8 mouse cellular contexts compared by ENCODE assay signal in genomic region chr4:126203336-126203895, GRCm38 (mm10). TPM values are rescaled to one million over a fixed set of nuclear protein-coding genes. Genes with fewer than 3 reads are reported as not detected.
DNase-seq lines count a peak whose midpoint lies in the region; ATAC-seq and TF ChIP-seq lines count a peak whose summit lies in the region.

No protein-coding gene starts in this region.

- H3K4me1 ChIP-seq in kidney, embryonic 15.5 days = peaks cover 40% of the 10 kb centered on the region
- H3K4me1 ChIP-seq in brown adipose tissue, adult 24 weeks (ENCODE audit: control insufficient read depth, insufficient read depth, insufficient read length, low read length) = peaks cover 12% of the 10 kb centered on the region
- H3K4me1 ChIP-seq in hindbrain, embryonic 15.5 days (replicated peaks) = peaks cover 40% of the 10 kb centered on the region
- H3K4me1 ChIP-seq in midbrain, postnatal 0 days (ENCODE audit: insufficient read depth, low read length) = 0 out of 2 replicates have a peak, but pooled peaks cover 3% of the 10 kb centered on the region

- 65% methylated on average over 10 of the region's 10 CpGs for WGBS in kidney, embryonic 15.5 days
- WGBS in hindbrain, embryonic 15.5 days = 77% methylated on average over 10 of the region's 10 CpGs
- WGBS in midbrain, postnatal 0 days = 69% methylated on average over 10 of the region's 10 CpGs

- H3K9ac ChIP-seq in kidney, embryonic 15.5 days = peak overlapping the region; percentile 35
- H3K9ac ChIP-seq in hindbrain, embryonic 15.5 days = peak overlapping the region; percentile 47
- peak overlapping the region; percentile 48; the same call in 1 of the 2 replicates for H3K9ac ChIP-seq in midbrain, postnatal 0 days (replicated peaks; ENCODE audit: low read length, poor library complexity, severe bottlenecking)

- peak overlapping the region; percentile 61 for H3K4me2 ChIP-seq in kidney, embryonic 15.5 days
- peak overlapping the region; percentile 60 for H3K4me2 ChIP-seq in hindbrain, embryonic 15.5 days
- peak overlapping the region; percentile 49 for H3K4me2 ChIP-seq in midbrain, postnatal 0 days (ENCODE audit: low read depth, low read length, poor library complexity, severe bottlenecking)

- H3K27ac ChIP-seq in kidney, embryonic 15.5 days = peak overlapping the region; percentile 97
- peak overlapping the region; percentile 100 for H3K27ac ChIP-seq in brown adipose tissue, adult 24 weeks (replicated peaks; ENCODE audit: low read depth, low read length)
- H3K27ac ChIP-seq in hindbrain, embryonic 15.5 days (replicated peaks) = peak overlapping the region; percentile 96
- H3K27ac ChIP-seq in midbrain, postnatal 0 days (ENCODE audit: low read depth, low read length) = peak overlapping the region; percentile 92

- peak overlapping the region; percentile 65 for H3K4me3 ChIP-seq in kidney, embryonic 15.5 days (replicated peaks)
- peak overlapping the region; percentile 60 for H3K4me3 ChIP-seq in brown adipose tissue, adult 24 weeks (ENCODE audit: insufficient read depth, low read depth, low read length)
- H3K4me3 ChIP-seq in hindbrain, embryonic 15.5 days = peak overlapping the region; percentile 83
- peak overlapping the region; percentile 88 for H3K4me3 ChIP-seq in midbrain, postnatal 0 days (ENCODE audit: low read depth, low read length)

- peaks cover 11% of the 10 kb centered on the region; the same call in 1 of the 2 replicates for H3K36me3 ChIP-seq in kidney, embryonic 15.5 days
- no peaks in the 10 kb centered on the region for H3K36me3 ChIP-seq in hindbrain, embryonic 15.5 days
- H3K36me3 ChIP-seq in midbrain, postnatal 0 days (ENCODE audit: insufficient read depth, low read length) = no peaks in the 10 kb centered on the region

- intact Hi-C loops in left cerebral cortex, postnatal 4 days (cut with DNase I) = no loop called here

- no peaks in the 10 kb centered on the region for H3K9me3 ChIP-seq in kidney, embryonic 15.5 days (replicated peaks)
- H3K9me3 ChIP-seq in hindbrain, embryonic 15.5 days = no peaks in the 10 kb centered on the region
- H3K9me3 ChIP-seq in midbrain, postnatal 0 days (ENCODE audit: low read length) = no peaks in the 10 kb centered on the region

- no peak for DNase-seq in kidney, postnatal 25 days
- DNase-seq in midbrain, postnatal 0 days (ENCODE audit: low spot score) = no peak
- no peak for DNase-seq in layer of hippocampus, postnatal 25 days (ENCODE audit: extremely low spot score in 1 of 2, low spot score in 1 of 2)
- no peak for DNase-seq in left cerebral cortex, postnatal 4 days
- DNase-seq in cerebellum, adult 18-20 months = no peak

- no peak for TF ChIP-seq CTCF in midbrain, postnatal 0 days (IDR thresholded peaks at IDR 0.05)

- no peak for ATAC-seq in kidney, embryonic 15.5 days (replicated peaks; ENCODE audit: low FRiP score)
- no peak for ATAC-seq in hindbrain, embryonic 15.5 days (ENCODE audit: low FRiP score, low read depth)
- no peak for ATAC-seq in midbrain, postnatal 0 days (ENCODE audit: low FRiP score)

- H3K27me3 ChIP-seq in kidney, embryonic 15.5 days = no peaks in the 10 kb centered on the region
- no peaks in the 10 kb centered on the region for H3K27me3 ChIP-seq in hindbrain, embryonic 15.5 days
- no peaks in the 10 kb centered on the region for H3K27me3 ChIP-seq in midbrain, postnatal 0 days (ENCODE audit: insufficient read depth, low read length)

RNA-seq across cellular contexts. Expression of gene Thrap3, which starts 0.9 kb away (rescaled TPM):
- 219 and 230 TPM in 2 replicates for polyA plus RNA-seq in kidney, embryonic 15.5 days (2015; fragmentation: Nextera tagmentation; extraction: Ambion mirVana)
- 65.6 and 120 TPM in 2 replicates for polyA plus RNA-seq in brown adipose tissue, adult 24 weeks (2012; ENCODE audit: insufficient read depth, insufficient read length, missing spikeins)
- 130 and 141 TPM in 2 replicates for polyA plus RNA-seq in hindbrain, embryonic 15.5 days (2015; fragmentation: Nextera tagmentation; extraction: Ambion mirVana)
- total RNA-seq in midbrain, postnatal 0 days (2014; rRNA removed) = 119 and 162 TPM in 2 replicates
- 81.6 and 94.8 TPM in 2 replicates for polyA plus RNA-seq in midbrain, postnatal 0 days (2015; fragmentation: Nextera tagmentation; extraction: Ambion mirVana)
- total RNA-seq in layer of hippocampus, postnatal 25 days (2021) = 100 to 1,000 TPM; 133 to 154 TPM
- 100 to 1,000 TPM; 165 TPM for total RNA-seq in left cerebral cortex, postnatal 4 days (2021)

RNA-seq across cellular contexts. Expression of gene Sh3d21, which starts 40.1 kb away (rescaled TPM):
- 8.3 and 9.5 TPM in 2 replicates for polyA plus RNA-seq in kidney, embryonic 15.5 days (2015; fragmentation: Nextera tagmentation; extraction: Ambion mirVana)
- polyA plus RNA-seq in brown adipose tissue, adult 24 weeks (2012; ENCODE audit: insufficient read depth, insufficient read length, missing spikeins) = 2.1 and 3.5 TPM in 2 replicates
- 1.4 and 2.0 TPM in 2 replicates for polyA plus RNA-seq in hindbrain, embryonic 15.5 days (2015; fragmentation: Nextera tagmentation; extraction: Ambion mirVana)
- 0.19 and 2.7 TPM in 2 replicates for total RNA-seq in midbrain, postnatal 0 days (2014; rRNA removed)
- 2.6 and 2.9 TPM in 2 replicates for polyA plus RNA-seq in midbrain, postnatal 0 days (2015; fragmentation: Nextera tagmentation; extraction: Ambion mirVana)
- total RNA-seq in layer of hippocampus, postnatal 25 days (2021) = 1 to 10 TPM in 1 of 2 experiments, under 1 TPM in 1; 0.62 to 1.0 TPM
- 1 to 10 TPM in 1 of 2 experiments, under 1 TPM in 1; 0.58 to 1.3 TPM for total RNA-seq in left cerebral cortex, postnatal 4 days (2021)

RNA-seq across cellular contexts. Expression of gene Map7d1, which starts 52.7 kb away (rescaled TPM):
- polyA plus RNA-seq in kidney, embryonic 15.5 days (2015; fragmentation: Nextera tagmentation; extraction: Ambion mirVana) = 39.6 and 40.7 TPM in 2 replicates
- 27.0 and 28.4 TPM in 2 replicates for polyA plus RNA-seq in brown adipose tissue, adult 24 weeks (2012; ENCODE audit: insufficient read depth, insufficient read length, missing spikeins)
- 82.9 and 97.5 TPM in 2 replicates for polyA plus RNA-seq in hindbrain, embryonic 15.5 days (2015; fragmentation: Nextera tagmentation; extraction: Ambion mirVana)
- 106 and 124 TPM in 2 replicates for total RNA-seq in midbrain, postnatal 0 days (2014; rRNA removed)
- polyA plus RNA-seq in midbrain, postnatal 0 days (2015; fragmentation: Nextera tagmentation; extraction: Ambion mirVana) = 56.9 and 61.2 TPM in 2 replicates
- 100 to 1,000 TPM; 242 to 265 TPM for total RNA-seq in layer of hippocampus, postnatal 25 days (2021)
- total RNA-seq in left cerebral cortex, postnatal 4 days (2021) = 100 to 1,000 TPM; 211 to 214 TPM

RNA-seq across cellular contexts. Expression of gene Eva1b, which starts 55.9 kb away (rescaled TPM):
- 90.0 and 98.5 TPM in 2 replicates for polyA plus RNA-seq in kidney, embryonic 15.5 days (2015; fragmentation: Nextera tagmentation; extraction: Ambion mirVana)
- polyA plus RNA-seq in brown adipose tissue, adult 24 weeks (2012; ENCODE audit: insufficient read depth, insufficient read length, missing spikeins) = 8.6 and 13.5 TPM in 2 replicates
- 14.5 and 15.1 TPM in 2 replicates for polyA plus RNA-seq in hindbrain, embryonic 15.5 days (2015; fragmentation: Nextera tagmentation; extraction: Ambion mirVana)
- 8.5 and 12.3 TPM in 2 replicates for total RNA-seq in midbrain, postnatal 0 days (2014; rRNA removed)
- polyA plus RNA-seq in midbrain, postnatal 0 days (2015; fragmentation: Nextera tagmentation; extraction: Ambion mirVana) = 9.1 and 10.6 TPM in 2 replicates
- total RNA-seq in layer of hippocampus, postnatal 25 days (2021) = 1 to 10 TPM; 2.8 to 3.1 TPM
- total RNA-seq in left cerebral cortex, postnatal 4 days (2021) = 1 to 10 TPM; 6.3 to 7.2 TPM

RNA-seq across cellular contexts. Expression of gene Trappc3, which starts 58.7 kb away (rescaled TPM):
- polyA plus RNA-seq in kidney, embryonic 15.5 days (2015; fragmentation: Nextera tagmentation; extraction: Ambion mirVana) = 106 and 111 TPM in 2 replicates
- 73.3 and 97.6 TPM in 2 replicates for polyA plus RNA-seq in brown adipose tissue, adult 24 weeks (2012; ENCODE audit: insufficient read depth, insufficient read length, missing spikeins)
- 172 and 180 TPM in 2 replicates for polyA plus RNA-seq in hindbrain, embryonic 15.5 days (2015; fragmentation: Nextera tagmentation; extraction: Ambion mirVana)
- total RNA-seq in midbrain, postnatal 0 days (2014; rRNA removed) = 121 and 122 TPM in 2 replicates
- polyA plus RNA-seq in midbrain, postnatal 0 days (2015; fragmentation: Nextera tagmentation; extraction: Ambion mirVana) = 173 and 186 TPM in 2 replicates
- 10 to 100 TPM; 84.7 to 84.9 TPM for total RNA-seq in layer of hippocampus, postnatal 25 days (2021)
- total RNA-seq in left cerebral cortex, postnatal 4 days (2021) = 100 to 1,000 TPM; 102 to 105 TPM
